Mouse (Mus musculus): ENCODE measurements at regions not wholly inside any gene's neighbourhood (a gene's known extent, or its start where the extent isn't known, plus 50 kb on each side); places are given as distances from the start of the nearest gene placed in this dataset.
A peak's percentile ranks its signal among the peaks of the same experiment; 100 is the strongest.

DNA sequence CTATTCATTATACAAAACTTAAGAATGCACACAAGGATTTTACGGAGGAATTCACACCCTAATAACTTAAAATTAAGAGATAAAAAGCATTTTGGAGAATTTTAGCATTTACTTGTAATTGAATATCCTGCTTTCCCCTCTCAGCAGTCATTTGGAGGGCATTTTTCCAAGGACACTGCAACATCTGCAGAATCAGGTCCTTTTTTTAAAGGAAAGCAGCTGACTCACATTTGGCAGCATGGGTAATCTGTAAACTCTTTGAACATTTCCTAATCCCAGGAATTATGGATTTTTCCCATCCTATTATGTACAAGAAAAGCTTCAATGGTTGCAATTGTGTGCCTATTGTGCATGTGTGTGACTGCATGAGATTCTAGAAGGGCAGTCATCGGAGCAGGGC lies 112.0 kb downstream of the Gm19410 start:
- no peak for DNase-seq

GRCm38 (mm10) chr8:35881810-35882209 lies 116.2 kb downstream of the Gm19410 start:
- no peak for DNase-seq

DNA sequence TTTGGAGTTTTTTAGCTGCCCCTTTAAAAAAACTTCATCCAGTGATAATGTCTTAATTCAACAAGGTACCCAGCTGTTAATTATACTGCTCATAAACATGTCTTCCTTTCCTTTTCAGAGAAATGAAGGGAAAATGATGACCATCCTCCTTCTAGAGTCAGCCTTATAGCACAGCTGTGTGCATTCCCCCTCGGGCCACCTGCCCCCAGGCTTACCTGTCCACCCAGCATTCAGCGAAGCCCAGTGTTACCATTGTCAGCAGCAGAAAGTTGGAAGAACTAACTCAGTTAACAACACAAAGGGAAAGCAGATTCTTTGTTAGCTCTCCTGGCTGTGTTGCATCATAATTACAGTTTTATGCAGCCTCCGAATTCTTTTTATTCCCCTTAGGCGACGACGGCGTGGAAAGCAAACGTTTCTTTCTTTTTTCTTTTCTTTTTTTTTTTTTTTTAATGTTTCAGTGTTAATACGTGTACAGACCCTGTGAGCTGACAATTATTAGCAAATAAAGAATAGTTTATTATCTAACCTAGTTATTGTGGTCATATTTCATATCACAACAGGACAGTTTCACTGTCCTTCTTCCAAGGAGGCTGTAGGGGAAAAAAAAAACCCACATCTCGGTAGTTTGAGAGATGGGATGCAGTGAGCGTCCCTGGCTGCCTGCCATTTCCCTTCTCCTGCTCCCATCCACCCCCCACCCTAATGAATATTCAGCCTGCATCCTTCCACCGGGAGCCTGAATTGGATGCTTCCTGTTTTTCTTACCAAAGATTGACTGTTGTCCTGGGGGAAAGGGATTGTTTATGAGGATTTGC lies 117.3 kb downstream of the Gm19410 start:
- no peak for DNase-seq

GRCm38 (mm10) chr8:35883456-35883780 lies 117.8 kb downstream of the Gm19410 start:
- no peak for DNase-seq

DNA sequence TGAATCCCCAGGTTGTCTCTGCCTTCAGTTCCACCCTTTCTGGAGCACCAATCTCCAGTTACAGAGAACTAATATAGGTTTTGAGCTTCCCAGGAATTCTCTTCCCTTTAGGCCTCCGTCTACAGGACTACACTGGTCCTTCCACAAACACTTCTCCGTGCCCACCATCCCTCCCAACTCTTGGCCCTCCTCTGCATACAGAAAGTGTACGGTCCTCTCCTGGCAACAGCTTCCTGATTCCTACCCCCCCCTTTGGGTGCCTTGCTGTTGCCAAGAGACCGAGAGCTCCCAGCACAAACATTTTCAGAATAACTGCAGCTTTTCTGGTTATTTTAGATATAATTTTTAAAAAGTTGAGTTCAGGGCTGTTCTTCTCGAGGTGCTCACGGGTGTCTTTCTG lies 119.0 kb downstream of the Gm19410 start:
- no peak for DNase-seq

DNA sequence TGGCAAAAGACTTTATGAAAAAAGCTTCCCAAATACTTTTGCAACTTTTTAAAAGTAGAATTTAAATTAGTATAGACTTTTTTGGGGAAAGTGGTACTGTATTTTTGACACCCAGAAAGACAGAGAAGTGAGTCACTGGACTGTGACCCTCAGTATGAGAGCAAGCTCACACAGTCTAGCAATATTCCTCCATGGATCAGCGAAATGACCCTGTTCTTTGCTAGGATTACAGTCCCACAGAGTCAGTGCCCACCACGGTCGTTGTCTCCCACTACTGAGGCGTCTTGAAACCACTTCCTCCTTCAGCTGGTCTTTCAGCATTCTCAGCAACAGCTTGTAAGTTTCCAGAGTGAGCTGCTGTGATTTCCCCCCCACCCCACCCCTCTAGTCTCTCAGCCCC lies 124.5 kb downstream of the Gm19410 start:
- no peak for DNase-seq

GRCm38 (mm10) chr8:35891769-35892168 lies 126.2 kb downstream of the Gm19410 start:
- DNase-seq, result no peak

DNA sequence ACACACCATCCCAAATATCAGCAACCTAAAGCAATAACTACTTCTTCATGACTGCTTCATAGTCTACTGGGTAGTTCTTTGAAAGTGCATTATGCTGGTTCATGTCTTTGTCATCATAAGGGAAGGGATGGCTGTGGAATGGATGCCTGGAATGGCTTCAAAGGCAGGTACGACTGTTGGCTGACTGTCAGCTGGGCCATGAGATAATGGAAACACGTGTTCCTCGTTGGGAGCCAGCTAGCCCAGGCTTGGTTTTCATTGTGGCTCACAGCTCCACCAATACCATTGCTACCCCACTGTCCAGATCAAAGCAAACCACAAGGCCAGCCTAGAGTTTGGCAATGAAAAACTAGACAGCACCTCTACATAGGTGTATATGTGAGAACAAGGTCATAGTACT lies 132.9 kb downstream of the Gm19410 start:
- no peak for DNase-seq

DNA sequence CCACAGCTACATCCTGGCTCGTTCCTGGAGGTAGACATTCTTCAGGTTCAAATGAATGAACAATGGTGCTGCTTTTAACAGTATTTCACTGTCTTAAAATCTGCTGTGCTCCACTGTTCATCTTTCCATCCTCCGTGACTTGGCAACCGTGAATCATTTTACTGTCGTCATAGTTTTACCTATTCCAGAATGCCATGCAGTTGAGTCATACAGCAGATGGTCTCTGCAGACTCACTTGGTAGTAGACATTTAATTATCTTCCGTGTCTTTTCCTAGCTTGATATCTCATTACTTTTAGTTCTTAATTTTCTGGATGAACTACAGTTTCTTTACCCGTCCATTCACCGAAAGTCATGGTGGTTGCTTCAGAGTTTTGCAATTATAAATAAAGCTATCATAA lies 135.9 kb downstream of the Gm19410 start:
- peak; percentile 39 for DNase-seq

DNA sequence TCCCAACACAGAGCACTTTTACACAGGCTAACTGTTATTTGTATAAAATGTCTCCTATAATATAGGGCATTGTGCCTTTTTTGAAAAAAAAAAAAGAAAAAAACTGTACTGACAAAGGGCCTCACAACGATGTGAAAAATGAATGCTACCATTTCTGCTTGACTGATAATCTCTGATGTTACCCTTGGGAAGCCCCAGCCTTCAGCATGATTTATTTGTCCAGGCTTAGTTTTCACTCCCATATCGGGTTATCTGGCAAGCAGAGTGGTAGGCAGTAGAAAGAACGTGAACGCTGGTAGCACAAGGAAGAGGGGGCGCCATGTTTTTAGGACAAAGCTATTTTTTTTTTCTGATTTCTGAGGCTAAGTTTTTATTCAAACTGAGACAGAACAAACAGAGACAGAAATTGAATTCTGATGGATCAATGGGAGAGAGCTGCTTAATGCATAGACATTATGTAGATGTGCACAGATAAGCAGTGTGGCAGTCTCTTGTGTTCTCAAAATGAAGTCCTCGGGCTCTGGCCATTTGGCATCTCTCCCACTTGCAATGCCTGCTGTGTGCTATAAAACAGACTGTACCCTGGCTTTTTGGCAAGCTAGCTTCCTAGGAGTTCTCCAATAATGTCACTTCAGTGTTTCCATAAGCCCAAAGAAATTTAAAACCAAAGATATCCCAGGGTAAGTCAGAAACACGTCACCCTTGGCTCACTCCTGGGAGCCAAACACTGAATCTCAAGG lies 139.3 kb downstream of the Gm19410 start:
- peak; percentile 78 for DNase-seq

GRCm38 (mm10) chr8:35907998-35908397 lies 142.4 kb downstream of the Gm19410 start:
- DNase-seq, result no peak

DNA sequence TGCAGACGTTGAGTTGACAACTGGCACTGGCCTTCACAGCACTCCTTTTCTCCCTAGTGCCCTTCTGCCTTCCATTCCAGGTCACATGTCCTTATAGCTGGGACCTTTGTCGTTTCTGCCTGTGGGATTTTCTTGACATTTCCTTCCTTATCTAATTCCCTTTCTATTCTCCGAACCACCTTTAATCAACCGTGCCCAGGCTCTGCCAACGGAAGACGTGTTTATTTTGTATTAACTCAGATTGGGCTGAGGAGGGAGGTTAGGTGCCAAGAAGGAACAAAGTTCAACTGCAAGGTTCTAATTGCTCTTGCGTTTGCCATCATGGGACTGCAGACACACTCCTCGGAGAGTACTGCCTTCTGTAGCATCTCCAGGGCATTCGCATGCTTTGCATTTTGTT lies 146.7 kb downstream of the Gm19410 start:
- DNase-seq, result no peak

DNA sequence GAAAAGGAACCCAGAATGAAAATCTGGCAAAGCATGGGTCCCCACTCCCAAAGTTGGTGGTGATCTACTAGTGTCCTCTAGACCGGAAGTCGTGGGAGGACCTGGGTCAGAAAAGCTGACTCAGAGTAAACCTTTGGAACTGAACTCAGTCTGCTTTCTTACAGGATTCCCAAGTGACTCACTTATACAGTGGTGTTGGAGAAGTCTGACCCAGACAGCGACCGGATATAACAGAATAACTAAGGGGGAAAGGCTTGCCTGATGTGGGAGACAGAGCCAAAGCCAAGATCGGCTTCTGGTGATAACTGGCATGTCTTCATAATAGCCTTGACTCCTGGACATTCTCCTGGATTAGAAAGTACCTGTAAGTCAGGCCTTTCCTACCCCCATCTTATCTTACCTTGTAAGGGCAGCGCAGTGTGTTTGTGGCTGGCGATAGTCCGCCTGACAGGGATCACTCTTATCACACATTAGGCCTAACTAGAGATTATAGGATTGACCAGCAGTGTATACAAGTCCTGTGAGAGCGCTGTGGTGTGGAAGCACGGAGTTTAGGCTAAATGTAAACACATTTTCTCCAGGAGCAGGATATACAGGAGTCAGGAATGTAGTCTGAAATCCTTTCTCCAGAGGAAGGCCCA lies 150.4 kb downstream of the Gm19410 start:
- DNase-seq, result no peak

DNA sequence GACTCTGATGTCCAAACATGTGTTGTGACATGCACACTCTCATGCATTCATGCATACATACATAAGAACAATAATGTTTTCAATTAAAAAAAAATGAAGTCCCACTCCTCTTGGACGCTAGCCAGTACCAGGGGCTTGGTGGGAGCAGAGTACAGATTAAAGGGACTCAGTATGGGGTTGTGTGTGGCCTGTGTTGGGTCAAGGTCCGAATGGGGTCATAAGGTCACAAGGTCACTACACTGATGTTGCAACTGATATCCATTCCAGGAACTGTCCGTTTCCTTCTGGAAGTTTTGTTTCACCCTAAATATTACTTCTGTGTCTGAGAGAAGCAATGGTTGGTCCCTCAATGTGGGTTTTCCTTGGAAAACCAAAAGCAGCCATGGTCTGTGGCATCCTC lies 152.0 kb downstream of the Gm19410 start:
- DNase-seq, result no peak

- no peak for DNase-seq
Measured at GRCm38 (mm10) chr8:35919451-35919850, 153.9 kb downstream of the Gm19410 start.

- no peak for DNase-seq
Measured at GRCm38 (mm10) chr8:35919859-35920675, 154.5 kb downstream of the Gm19410 start.

- peak; percentile 89 for DNase-seq
Measured at GRCm38 (mm10) chr8:35924026-35924425, 158.4 kb downstream of the Gm19410 start.

DNA sequence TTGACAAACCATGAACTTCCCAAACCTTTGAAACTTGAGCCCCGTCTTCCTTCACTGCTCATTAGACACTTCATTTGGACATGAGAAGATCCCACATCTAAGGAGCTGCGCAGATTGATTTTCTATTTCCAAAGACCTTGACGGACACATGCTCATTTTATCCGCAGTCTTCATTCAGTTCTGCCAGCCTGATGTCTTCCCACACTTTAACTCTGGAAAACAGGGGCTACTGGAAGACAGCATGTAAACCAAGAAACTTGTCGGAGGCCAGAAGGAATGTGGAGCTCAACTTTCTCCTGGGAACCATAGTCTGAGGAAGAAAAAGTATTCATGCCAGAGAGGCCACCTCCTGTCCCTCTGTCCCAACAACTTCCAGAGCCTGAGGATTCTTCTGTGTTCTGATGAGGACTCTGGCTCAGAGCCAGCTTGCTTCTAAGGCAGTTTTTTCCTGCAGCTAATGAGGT lies 161.8 kb downstream of the Gm19410 start:
- peak; percentile 36 for DNase-seq

GRCm38 (mm10) chr8:35930291-35930690 lies 164.7 kb downstream of the Gm19410 start:
- DNase-seq, result no peak

- DNase-seq, result peak; percentile 98
Measured at GRCm38 (mm10) chr8:35933186-35934114, 167.9 kb downstream of the Gm19410 start.

DNA sequence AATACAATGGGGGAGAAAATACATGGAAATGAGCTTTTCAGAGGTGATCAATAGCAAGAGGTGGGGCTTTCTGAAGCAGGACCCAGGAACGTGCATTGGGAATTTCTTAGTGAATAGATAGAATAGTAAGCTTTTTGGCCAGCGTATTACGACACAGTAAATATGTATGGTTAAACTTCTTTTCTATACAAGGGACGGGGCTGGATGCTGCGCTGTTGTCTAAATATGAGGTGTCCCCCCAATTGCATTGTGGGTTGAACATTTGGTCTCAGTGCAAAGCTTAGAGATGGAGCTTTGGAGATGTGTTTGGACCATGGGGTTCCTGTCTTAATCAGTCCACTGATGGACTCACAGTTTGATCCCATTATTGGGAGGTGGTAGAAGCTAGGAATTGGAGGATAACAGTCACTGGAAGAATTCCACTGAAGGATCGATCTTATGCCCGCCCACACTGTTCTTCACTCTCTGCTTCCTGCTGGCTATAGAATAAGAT lies 168.6 kb downstream of the Gm19410 start:
- no peak for DNase-seq

GRCm38 (mm10) chr8:35935034-35935433 lies 169.4 kb downstream of the Gm19410 start:
- DNase-seq, result peak; percentile 63

All from cerebellum, adult 8-10 months (tissue).